Mouse (Mus musculus): ENCODE measurements around the gene Rxra. TPM values are rescaled to one million over a fixed set of nuclear protein-coding genes. Genes with fewer than 3 reads are reported as not detected.

Gene Rxra
- polyA plus RNA-seq, 1 experiment from 2014 or later, result 11.2 TPM

DNA sequence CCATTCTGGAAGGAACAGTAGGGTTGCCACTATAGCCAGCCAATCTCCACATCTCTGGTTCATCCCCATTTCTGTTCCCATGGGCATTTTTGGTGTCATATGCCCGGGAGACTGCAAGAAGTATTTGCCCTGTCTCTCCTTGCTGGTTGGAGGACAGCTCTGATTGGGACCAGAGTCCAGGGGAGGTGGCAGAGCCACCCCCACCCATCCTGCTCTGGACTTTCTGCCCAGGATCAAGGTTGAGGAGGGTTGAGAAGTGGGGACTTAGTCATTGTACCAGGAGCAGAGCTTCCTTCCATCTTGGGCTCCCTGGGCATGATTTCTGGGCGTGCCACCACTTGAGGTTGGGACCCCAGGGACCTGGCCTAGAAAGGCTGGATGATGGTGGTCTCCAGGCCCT lies 10.1 kb downstream of the Rxra start:
- Histone ChIP-seq H3K36me3 (no peaks in the 10 kb centered on the region), H3K4me1 (peaks cover 69% of the 10 kb centered on the region), H3K9ac (no peak overlapping the region), H3K27ac (no peak overlapping the region), H3K4me3 (no peak overlapping the region), H3K4me2 (replicated peaks) (no peak overlapping the region), H3K9me3 (replicated peaks) (no peaks in the 10 kb centered on the region), H3K27me3 (no peaks in the 10 kb centered on the region)
- WGBS, result 94% methylated on average over 2 of the region's 2 CpGs
- no peak for ATAC-seq (ENCODE audit: low FRiP score)

DNA sequence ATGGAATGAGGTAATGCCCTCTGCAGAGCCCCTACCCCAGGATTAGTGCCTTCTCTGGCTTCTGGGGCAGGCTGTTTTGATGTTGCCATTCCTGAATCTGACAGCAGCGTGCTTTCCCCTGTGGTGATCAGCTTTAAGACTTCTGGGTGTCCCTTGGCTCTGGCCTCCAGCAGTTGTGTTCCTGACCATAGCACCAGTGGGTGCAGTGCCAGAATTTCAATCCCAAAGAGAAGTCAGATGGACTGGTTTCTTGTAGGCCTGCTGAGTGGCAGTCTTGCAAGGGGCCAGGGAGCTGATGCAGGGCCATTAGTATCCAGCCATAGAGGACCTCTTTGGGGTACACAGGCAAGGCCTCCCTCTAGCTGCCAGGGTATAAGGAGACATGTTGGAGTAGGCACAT lies 10.8 kb downstream of the Rxra start:
- Histone ChIP-seq H3K27me3 (no peaks in the 10 kb centered on the region), H3K36me3 (no peaks in the 10 kb centered on the region), H3K4me2 (replicated peaks) (no peak overlapping the region), H3K9ac (no peak overlapping the region), H3K27ac (no peak overlapping the region), H3K9me3 (replicated peaks) (no peaks in the 10 kb centered on the region), H3K4me1 (peaks cover 70% of the 10 kb centered on the region), H3K4me3 (no peak overlapping the region)
- no peak for ATAC-seq (ENCODE audit: low FRiP score)
- WGBS, result 74% methylated on average over 1 of the region's 1 CpGs

DNA sequence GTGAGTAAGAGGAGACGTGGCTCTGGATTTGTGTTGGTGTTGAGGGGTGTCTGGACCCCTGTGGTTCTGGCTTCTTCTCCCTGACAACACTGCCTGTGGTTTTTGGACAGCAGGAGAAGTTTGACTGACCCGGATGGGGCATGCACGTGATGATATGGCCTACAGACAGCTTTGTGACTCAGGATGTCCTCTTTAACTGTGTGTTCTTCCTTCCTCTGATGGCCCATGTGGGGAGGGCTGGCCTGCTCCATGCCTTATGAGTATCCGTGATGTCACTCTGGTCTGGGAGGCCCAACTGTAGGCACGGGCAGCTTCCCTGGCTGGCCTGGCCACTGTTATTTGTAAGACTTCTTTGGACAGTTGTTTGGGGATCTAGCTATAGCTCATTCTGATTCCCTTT lies 11.7 kb downstream of the Rxra start:
- no peaks in the 10 kb centered on the region for H3K9me3 ChIP-seq (replicated peaks)
- 81% methylated on average over 5 of the region's 5 CpGs for WGBS
- ATAC-seq (ENCODE audit: low FRiP score), result no peak
- H3K4me2 ChIP-seq (replicated peaks), result no peak overlapping the region
- H3K36me3 ChIP-seq, result no peaks in the 10 kb centered on the region
- peaks cover 68% of the 10 kb centered on the region for H3K4me1 ChIP-seq
- H3K27ac ChIP-seq, result no peak overlapping the region
- no peak overlapping the region for H3K9ac ChIP-seq
- no peaks in the 10 kb centered on the region for H3K27me3 ChIP-seq
- H3K4me3 ChIP-seq, result no peak overlapping the region

DNA sequence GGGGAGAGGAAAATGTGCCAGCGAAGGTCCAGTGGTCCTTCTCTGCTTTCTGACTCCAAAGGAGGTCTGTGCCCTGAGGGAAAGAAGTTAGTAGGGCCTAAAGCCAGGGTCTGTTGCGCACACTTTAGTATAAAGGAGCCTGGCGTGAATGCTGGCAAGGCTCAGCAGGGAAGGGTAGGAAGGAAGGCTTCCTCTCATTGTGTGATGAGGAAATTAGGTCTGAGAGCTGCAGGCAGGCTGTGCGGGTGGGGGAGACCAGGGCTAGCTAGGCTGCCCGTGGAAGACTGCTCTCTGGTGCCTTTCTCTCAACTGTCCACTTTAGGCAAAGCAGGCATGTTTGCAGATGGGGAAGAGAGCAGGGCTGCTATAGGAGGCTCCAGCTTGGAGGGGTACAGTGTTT lies 14.5 kb downstream of the Rxra start:
- Histone ChIP-seq H3K36me3 (no peaks in the 10 kb centered on the region), H3K9me3 (replicated peaks) (no peaks in the 10 kb centered on the region), H3K4me1 (peaks cover 62% of the 10 kb centered on the region), H3K9ac (no peak overlapping the region), H3K27me3 (no peaks in the 10 kb centered on the region), H3K4me3 (no peak overlapping the region), H3K27ac (peak overlapping the region; percentile 8; the same call in 1 of the 2 replicates), H3K4me2 (replicated peaks) (no peak overlapping the region)
- no peak for ATAC-seq (ENCODE audit: low FRiP score)
- WGBS, result 30% methylated on average over 5 of the region's 5 CpGs

DNA sequence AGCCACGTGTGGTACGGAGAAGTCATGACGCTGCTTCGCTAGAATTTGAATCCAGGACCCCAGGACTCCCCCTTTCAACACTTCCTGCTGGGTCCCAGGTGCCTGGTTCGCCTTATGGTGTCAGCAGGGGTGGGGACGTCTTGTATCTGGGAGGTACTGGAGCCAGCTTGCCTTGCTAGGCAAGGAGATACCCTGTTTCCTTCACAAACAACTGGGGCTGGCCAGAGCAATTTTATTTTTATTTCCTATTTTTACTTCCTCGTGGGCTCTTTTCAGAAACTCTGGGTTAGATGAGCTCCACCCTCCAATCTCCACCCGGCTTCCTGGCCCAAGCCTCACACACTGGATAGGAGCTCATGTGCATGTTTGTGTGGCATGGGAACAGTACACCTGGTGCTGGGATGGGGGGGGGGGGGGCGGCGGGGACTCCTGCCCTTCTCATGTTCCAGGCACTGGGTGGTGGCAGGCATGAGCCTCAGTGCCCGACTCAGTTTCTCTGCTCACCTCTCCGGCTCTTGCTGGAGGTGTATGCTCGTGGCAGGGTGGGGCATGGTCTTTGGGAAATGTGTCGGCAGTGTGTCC lies 15.0 kb downstream of the Rxra start:
- Histone ChIP-seq H3K27ac (peak overlapping the region; percentile 8; the same call in 1 of the 2 replicates), H3K36me3 (no peaks in the 10 kb centered on the region), H3K9me3 (replicated peaks) (no peaks in the 10 kb centered on the region), H3K4me1 (peaks cover 62% of the 10 kb centered on the region), H3K27me3 (no peaks in the 10 kb centered on the region), H3K9ac (no peak overlapping the region), H3K4me2 (replicated peaks) (no peak overlapping the region), H3K4me3 (no peak overlapping the region)
- 72% methylated on average over 14 of the region's 14 CpGs for WGBS
- no peak for ATAC-seq (ENCODE audit: low FRiP score)

DNA sequence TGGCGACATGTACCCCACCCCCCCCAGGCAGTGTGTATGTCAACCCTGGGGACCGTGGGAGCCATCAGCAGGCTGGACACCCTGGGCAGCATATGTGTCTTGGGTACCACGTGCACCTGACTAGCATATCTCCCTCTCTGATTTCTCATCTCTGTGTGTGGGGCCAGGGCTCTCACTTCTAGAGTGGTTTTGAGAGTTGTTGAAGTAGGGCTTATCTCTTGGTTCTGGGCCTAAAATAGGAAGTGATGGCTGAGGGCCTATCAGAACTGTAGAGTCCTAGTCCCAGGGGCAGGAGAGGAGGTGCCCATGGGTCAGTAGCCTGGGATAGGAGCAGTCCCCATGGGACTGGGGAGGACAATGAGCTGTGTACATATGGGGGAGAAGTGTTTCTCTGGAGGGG lies 16.4 kb downstream of the Rxra start:
- no peaks in the 10 kb centered on the region for H3K27me3 ChIP-seq
- no peak for ATAC-seq (ENCODE audit: low FRiP score)
- H3K9me3 ChIP-seq (replicated peaks), result no peaks in the 10 kb centered on the region
- no peak overlapping the region for H3K4me3 ChIP-seq
- no peak overlapping the region for H3K27ac ChIP-seq
- H3K4me1 ChIP-seq, result peaks cover 57% of the 10 kb centered on the region
- no peak overlapping the region for H3K4me2 ChIP-seq (replicated peaks)
- no peak overlapping the region for H3K9ac ChIP-seq
- no peaks in the 10 kb centered on the region for H3K36me3 ChIP-seq
- WGBS, result 84% methylated on average over 3 of the region's 3 CpGs

DNA sequence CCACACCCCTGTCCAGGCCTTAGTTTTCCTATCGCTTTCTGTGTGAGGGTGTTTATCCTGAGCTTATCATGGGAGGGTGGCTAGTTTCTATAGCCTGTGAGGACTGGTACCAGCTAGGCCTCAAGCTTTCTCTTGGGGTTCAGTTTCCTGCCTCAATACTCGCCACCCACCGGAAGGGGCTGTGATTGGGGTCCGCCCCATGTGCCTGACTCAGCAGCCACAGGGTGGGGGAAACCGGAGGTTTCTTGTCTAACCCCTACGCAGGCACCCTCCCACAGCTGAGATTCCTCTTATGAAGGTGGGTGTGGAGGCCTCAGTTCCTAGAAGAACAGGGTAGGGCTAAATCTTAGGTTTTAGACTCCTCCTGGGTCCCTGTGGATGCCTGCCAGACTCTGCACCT lies 17.4 kb downstream of the Rxra start:
- Histone ChIP-seq H3K4me2 (replicated peaks) (no peak overlapping the region), H3K4me3 (no peak overlapping the region), H3K9me3 (replicated peaks) (no peaks in the 10 kb centered on the region), H3K9ac (no peak overlapping the region), H3K4me1 (peaks cover 67% of the 10 kb centered on the region), H3K36me3 (no peaks in the 10 kb centered on the region), H3K27ac (no peak overlapping the region), H3K27me3 (no peaks in the 10 kb centered on the region)
- 94% methylated on average over 6 of the region's 6 CpGs for WGBS
- ATAC-seq (ENCODE audit: low FRiP score), result no peak

DNA sequence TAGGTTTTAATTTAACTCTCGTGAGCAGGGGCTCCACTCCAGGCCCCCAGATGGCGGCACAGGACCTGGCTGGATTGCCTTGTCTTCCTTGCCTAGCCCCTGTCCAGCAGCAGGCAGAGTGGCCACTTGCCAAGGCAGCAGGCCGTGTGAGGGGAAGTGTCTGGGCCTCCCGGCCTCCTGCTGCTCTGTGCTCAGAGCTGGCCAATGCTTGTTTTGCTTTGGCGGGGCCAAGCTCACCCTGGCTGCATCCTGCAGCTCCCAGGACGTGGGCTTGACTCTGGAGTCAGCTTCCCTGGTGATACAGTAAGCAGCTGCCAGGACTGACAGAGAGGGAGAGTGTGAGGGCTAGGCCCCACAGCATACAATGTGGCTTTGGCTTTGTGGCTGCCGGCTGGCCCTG lies 23.3 kb downstream of the Rxra start:
- no peak overlapping the region for H3K4me3 ChIP-seq
- 0 out of 2 replicates have a peak, but pooled peaks have one; percentile 38 for ATAC-seq (ENCODE audit: low FRiP score)
- 11% methylated on average over 7 of the region's 7 CpGs for WGBS
- no peaks in the 10 kb centered on the region for H3K36me3 ChIP-seq
- peak overlapping the region; percentile 46; the same call in 1 of the 2 replicates for H3K9ac ChIP-seq
- no peaks in the 10 kb centered on the region for H3K9me3 ChIP-seq (replicated peaks)
- H3K27ac ChIP-seq, result peak overlapping the region; percentile 85
- H3K4me1 ChIP-seq, result peaks cover 80% of the 10 kb centered on the region
- peak overlapping the region; percentile 19 for H3K4me2 ChIP-seq (replicated peaks)
- H3K27me3 ChIP-seq, result no peaks in the 10 kb centered on the region

DNA sequence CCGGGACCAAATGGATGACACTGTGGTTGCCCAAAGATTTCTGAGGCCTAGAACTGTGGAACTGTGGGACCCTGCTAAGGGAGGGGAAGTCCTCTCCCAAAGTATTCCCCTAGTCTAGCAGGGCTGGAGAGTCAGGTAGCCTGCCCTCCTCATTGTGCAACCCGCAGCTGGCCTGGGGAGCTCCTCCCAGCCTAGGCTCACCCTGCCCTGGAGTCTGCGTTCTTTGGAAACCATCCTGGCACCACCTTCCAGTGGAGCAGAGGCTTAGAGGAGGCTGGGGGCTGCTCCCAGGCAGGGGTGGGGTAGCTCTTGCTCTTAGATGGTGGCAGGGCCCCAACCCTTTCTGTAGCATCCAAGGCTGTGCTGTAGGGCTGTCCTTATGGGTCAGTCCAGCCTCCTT lies 26.0 kb downstream of the Rxra start:
- Histone ChIP-seq H3K36me3 (no peaks in the 10 kb centered on the region), H3K27me3 (no peaks in the 10 kb centered on the region), H3K9ac (0 out of 2 replicates have a peak overlapping the region, but pooled peaks have one; percentile 15), H3K4me2 (replicated peaks) (no peak overlapping the region), H3K27ac (no peak overlapping the region), H3K4me3 (no peak overlapping the region), H3K4me1 (peaks cover 74% of the 10 kb centered on the region), H3K9me3 (replicated peaks) (no peaks in the 10 kb centered on the region)
- 68% methylated on average over 3 of the region's 3 CpGs for WGBS
- no peak for ATAC-seq (ENCODE audit: low FRiP score)

DNA sequence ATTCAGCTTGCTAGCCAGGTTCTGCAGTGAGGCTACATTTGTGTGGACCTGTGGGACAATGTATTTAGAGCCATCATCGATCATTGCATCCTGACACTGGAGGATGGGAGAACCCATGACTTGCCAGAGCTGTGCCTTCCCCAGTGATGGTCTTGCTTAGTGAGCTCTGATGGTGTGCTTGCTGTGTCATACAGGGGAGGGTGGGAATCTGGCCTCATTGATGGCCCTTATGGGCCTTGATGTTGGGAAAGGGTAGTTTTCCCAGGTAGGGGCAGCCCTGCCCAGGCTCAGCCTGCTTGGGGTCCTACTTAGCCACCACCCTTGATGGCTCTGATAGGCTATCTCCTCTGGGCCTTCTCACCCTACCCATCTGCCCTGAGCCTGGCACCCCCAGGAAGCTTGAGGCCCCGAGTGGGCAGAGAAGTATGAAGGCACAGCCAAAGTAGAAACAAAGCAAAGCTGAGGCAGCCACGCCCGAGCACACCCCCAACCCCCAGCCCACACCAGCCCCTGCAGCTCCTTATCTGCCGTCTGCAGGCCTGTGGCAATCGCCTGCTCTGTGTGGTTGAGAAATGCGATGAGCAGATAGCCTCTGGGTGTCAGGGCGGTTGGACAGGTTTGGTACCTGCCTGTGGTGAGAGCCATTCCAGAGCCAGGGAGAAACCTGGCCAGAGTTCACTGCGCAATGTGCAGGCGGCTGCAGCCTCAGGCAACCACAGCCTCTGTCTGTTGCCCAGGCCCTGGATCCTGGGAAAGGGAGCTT lies 26.8 kb downstream of the Rxra start:
- 79% methylated on average over 10 of the region's 10 CpGs for WGBS
- H3K4me3 ChIP-seq, result no peak overlapping the region
- no peaks in the 10 kb centered on the region for H3K36me3 ChIP-seq
- H3K9me3 ChIP-seq (replicated peaks), result no peaks in the 10 kb centered on the region
- H3K4me1 ChIP-seq, result peaks cover 66% of the 10 kb centered on the region
- ATAC-seq (ENCODE audit: low FRiP score), result no peak
- H3K27me3 ChIP-seq, result no peaks in the 10 kb centered on the region
- no peak overlapping the region for H3K9ac ChIP-seq
- H3K4me2 ChIP-seq (replicated peaks), result no peak overlapping the region
- peak overlapping the region; percentile 40; the same call in 1 of the 2 replicates for H3K27ac ChIP-seq

DNA sequence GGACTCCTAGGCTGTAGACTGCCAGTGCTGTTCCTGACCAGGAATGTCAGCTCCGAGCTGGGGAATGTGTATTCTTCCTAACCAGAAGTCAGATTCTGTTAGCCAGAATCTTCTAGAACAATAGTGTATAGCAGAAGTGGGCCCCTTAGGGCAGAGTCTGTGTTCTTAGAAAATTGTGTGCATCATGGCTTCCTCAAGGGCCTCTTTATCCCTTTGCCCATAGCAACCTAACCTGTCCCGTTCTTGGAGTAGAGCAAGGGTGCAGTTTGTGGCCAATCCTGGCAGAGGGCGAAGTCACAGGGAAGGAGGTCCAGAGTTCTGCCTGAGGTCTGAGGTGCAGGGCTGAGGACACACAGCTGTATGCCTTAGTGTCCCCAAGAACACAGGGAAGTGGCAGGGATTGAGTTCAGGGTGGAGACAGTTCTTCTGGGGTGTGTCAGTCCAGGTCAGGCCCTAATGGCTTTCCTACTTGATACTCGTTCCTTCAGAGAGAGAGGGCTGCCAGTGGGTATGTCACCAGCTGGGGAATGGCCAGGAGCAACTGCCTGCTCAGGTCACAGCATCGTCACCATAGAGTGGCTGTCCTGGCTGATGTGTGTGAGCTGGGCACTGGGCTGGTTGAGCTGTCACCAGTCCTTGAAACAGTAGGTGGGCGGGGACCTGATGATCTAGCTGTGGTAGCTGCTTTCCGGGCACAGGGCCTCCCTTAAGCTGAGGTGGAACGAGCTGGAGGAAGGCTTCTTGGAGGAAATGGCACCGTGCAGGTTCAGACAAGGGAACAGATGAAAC lies 27.8 kb downstream of the Rxra start:
- H3K27ac ChIP-seq, result no peak overlapping the region
- no peaks in the 10 kb centered on the region for H3K27me3 ChIP-seq
- H3K36me3 ChIP-seq, result no peaks in the 10 kb centered on the region
- 71% methylated on average over 9 of the region's 9 CpGs for WGBS
- peaks cover 56% of the 10 kb centered on the region for H3K4me1 ChIP-seq
- no peak for ATAC-seq (ENCODE audit: low FRiP score)
- no peak overlapping the region for H3K9ac ChIP-seq
- H3K4me3 ChIP-seq, result no peak overlapping the region
- H3K9me3 ChIP-seq (replicated peaks), result no peaks in the 10 kb centered on the region
- no peak overlapping the region for H3K4me2 ChIP-seq (replicated peaks)

DNA sequence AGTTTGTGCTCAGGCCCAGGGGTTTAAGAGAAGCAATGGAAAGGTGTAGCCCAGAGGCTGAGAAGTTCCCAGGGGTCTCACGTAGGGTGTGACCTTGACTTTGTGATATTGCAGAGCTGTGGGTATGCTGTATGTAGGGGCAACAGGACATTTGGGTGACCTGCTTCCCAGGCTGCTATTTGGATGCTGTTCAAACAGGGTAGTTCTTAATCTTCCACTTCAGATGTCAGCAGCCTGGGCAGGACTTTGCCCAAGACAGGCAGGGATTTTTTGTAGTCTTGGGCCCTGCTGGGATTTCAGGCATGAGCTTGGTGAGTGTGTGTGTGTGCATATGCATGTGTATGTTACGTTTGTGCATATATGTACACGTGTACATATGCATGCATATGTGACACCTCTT lies 28.4 kb downstream of the Rxra start:
- no peak overlapping the region for H3K9ac ChIP-seq
- peaks cover 50% of the 10 kb centered on the region for H3K4me1 ChIP-seq
- no peak overlapping the region for H3K4me2 ChIP-seq (replicated peaks)
- H3K4me3 ChIP-seq, result no peak overlapping the region
- no peaks in the 10 kb centered on the region for H3K36me3 ChIP-seq
- WGBS, result 94% methylated on average over 3 of the region's 3 CpGs
- ATAC-seq (ENCODE audit: low FRiP score), result no peak
- no peak overlapping the region for H3K27ac ChIP-seq
- no peaks in the 10 kb centered on the region for H3K27me3 ChIP-seq
- no peaks in the 10 kb centered on the region for H3K9me3 ChIP-seq (replicated peaks)
